Mouse (Mus musculus) urinary bladder, postnatal 25 days (tissue): ENCODE data around the gene Zdhhc3.

Experiments used
- DNase-seq: peaks from one replicate; pipeline ENCODE4 v3.0.0; 2022; ENCODE audit warnings: low spot score

Zdhhc3 gene

DNA sequence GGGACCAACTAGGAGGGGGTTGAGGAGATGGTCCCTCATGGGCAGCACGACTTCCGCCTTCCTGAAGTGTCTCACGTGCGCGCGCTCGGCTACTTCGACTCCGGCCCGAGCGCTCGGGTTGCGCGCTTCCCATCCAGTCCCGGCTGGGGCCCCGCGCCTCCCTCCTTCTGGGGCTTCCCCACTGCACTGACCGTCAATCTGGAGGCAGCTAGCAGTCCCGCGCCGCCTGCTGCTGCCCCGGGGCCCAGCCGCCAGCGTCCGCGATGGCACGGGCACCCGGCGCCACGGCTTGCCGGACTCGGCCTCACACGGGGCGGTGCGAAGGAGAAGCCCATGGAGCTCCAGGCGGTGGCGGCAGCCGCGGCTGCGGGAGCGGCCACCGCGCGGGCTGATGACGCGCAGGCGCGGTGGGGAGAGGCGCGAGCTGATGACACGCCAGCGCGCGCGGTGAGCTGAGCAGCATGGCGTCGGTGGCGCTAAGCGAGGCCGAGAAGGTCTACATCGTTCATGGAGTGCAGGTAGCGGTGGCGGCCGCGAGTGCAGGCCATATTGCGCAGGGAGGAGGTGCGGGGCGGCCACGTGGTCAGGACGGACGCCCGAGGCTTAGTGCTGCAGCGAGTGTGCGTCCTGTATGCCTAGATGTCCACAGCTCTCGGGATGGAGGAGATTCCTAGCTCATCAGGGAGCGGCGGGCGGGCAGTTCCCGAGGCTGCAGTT lies at the start of gene Zdhhc3, which contains the start of gene Exosc7:
Zdhhc3 (minus strand) TSS at position 401 of the 717 bp plus-strand sequence.
Exosc7 (plus strand) TSS at position 411 of the 717 bp plus-strand sequence.
- DNase-seq: peak; percentile 83

DNA sequence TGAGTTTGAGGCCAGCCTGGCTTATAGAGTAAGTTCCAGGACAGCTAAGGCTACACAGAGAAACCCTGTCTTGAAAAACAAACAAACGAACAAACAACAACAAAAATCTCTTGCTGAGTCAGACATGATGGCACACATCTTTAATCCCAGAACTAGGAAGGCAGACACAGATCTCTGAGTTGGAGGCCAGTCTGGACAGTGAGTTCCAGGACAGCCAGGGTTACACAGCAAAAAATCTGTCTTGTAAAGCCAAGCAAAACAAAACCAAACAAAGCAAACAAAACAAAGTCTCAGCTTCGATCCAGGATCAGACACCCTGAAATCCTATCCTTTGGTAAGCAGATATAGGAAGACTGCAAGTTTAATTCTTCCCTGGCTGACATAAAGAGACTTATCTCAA lies 48.8 kb upstream of the Zdhhc3 start:
- DNase-seq: no peak

- peak; percentile 65 for DNase-seq
Measured at GRCm38 (mm10) chr9:123159330-123159729, 46.3 kb upstream of the Zdhhc3 start.

GRCm38 (mm10) chr9:123158125-123158836 lies 45.3 kb upstream of the Zdhhc3 start:
- DNase-seq: no peak

GRCm38 (mm10) chr9:123157699-123158098 lies 44.7 kb upstream of the Zdhhc3 start:
- DNase-seq: no peak

GRCm38 (mm10) chr9:123156910-123157361 lies 43.9 kb upstream of the Zdhhc3 start:
- DNase-seq: peak; percentile 64

GRCm38 (mm10) chr9:123153121-123153520 lies 40.1 kb upstream of the Zdhhc3 start:
- no peak for DNase-seq

DNA sequence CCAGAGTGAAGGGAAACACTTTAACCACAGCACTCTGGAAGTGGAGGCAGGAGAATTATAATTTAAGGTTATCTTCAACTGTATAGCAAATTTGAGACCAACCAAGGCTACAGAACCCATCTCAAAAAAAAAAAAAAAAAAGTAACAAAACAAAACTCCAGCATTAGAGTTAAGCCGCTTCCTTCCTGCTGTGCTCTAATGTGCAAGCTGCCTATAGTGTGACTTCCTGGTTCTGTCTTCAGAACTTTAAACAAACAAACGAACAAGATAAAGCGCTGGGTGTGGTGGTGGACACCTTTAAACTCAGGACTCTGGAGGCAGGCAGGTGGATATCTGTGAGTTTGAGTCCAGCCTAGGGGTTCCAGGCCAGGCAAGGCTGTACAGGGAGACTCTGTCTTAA lies 39.0 kb upstream of the Zdhhc3 start:
- DNase-seq: no peak

- no peak for DNase-seq
Measured at GRCm38 (mm10) chr9:123151561-123151960, 38.6 kb upstream of the Zdhhc3 start.

GRCm38 (mm10) chr9:123150241-123151020 lies 37.4 kb upstream of the Zdhhc3 start, which contains the start of gene Clec3b:
Gene Clec3b (plus strand): TSS chr9:123150946.
- peak; percentile 21 for DNase-seq

GRCm38 (mm10) chr9:123148430-123148829 lies 35.4 kb upstream of the Zdhhc3 start:
- no peak for DNase-seq

DNA sequence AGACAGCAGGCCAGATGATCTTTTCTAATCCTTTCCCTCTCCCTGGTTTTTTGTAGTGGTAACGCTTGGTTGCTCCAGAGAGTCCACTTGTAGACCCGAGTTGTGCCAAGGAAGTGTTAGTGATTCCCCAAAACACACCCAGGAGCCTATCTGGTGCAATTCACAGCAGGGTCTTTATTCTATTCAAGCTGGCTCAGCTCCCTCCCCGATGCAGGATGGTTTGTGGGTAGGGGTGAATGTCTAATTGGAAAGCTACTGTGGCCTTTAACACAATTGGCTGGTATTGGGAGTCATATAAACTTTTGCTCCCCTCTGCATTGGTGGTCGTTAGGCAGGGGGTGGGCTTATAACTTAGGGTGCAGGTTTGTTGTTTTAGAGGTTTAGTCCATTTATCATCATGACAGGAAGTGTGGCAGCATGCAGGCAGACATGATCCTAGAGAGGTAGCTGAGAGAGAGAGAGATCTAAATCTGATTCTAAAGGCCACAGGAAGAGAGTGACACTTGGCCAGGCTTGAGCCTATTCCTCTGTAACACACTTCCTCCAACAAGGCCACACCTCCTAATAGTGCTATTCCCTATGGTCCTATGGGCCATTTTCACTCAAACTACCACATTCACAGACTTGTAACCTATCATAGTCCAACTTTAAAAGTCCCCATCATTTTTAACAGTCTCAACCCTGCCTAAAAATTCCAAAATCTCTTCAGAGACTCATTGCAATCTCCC lies 27.0 kb upstream of the Zdhhc3 start:
- DNase-seq: no peak

DNA sequence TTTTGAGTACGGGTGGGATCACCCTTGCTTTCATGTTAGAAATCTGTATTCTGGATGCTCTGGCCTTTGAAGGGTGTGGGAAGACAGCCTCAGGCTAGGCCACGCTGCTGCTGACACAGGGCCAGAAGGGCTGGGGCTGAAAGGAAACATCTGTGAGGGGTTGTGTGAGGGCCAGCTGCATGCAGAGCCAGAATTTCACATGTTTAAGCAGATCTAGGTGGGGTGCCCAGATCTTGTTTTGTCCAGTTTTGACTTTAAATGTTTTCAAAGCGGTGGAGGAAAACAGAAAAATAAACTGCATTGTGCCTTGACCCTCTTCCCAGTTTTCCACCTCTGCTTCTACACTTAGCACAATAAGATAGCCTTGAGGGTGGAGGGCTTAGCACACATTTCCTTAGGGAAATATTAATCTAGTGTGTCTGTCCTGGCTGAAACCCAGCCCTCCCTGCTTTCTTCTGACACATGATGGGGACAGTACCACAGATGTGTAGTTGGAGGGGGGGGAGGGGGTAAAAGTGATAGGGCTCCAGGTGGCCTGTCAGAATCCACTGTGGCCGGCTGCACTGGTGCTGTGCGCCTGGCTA lies 26.0 kb upstream of the Zdhhc3 start:
- peak; percentile 56 for DNase-seq

GRCm38 (mm10) chr9:123136953-123137682 lies 24.1 kb upstream of the Zdhhc3 start:
- DNase-seq: peak; percentile 37

- no peak for DNase-seq
Measured at GRCm38 (mm10) chr9:123132994-123133393, 20.0 kb upstream of the Zdhhc3 start.

- DNase-seq: no peak
Measured at GRCm38 (mm10) chr9:123127663-123128062, 14.7 kb upstream of the Zdhhc3 start.

GRCm38 (mm10) chr9:123124413-123124981 lies 11.5 kb upstream of the Zdhhc3 start:
- no peak for DNase-seq

DNA sequence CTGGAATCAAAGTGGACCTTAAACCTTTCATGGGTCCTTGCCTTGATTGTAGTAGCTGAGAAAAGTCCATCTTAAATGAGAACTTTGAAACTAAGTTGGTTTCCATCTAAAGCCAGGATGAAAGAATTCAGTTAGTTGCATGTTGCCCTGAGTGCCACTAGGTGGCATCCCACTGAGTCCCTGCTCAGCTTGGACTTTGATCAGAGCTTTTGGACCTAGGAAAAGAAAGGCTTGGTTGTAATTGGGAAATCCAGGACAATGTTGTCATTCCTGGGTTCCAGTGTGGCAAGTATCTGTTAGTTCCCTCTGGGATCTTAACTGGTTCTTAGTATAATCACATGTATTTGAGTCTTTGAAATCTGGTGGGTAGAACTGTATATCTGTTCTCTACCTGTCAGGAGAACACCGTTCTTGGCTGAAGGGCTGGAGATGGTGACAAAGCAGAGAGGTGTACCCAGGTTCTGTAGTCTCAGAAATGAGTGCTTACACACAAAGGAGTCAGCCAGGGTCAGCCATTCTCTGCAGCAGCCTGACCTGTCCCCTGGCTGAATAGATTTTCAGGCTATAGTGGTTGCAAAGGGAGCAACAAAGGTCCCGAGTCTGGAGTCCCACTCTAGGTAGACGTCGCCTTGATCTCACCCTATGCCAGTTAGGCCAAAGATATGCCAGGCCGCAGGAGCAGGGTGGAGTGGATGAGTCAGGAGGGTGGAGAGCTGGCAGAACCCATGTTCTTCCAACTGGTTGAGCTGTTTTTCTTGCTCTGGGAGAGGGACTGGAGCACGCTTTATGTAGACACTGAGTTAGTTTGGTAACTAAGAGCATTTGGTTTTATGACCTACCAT lies 10.8 kb upstream of the Zdhhc3 start:
- DNase-seq: no peak

GRCm38 (mm10) chr9:123123017-123123416 lies 10.0 kb upstream of the Zdhhc3 start:
- DNase-seq: no peak
